Mouse (Mus musculus) kidney, postnatal 0 days (tissue): ENCODE data around the gene Rab8b. TPM values are rescaled to one million over a fixed set of nuclear protein-coding genes. Genes with fewer than 3 reads are reported as not detected.
A peak's percentile ranks its signal among the peaks of the same experiment; 100 is the strongest.

Source experiments
- ATAC-seq: fragments of 200-750 bp; cut with Nextera tagmentation; replicated peaks from 2 replicates; pipeline ENCODE4 v1.8.0; 2017; ENCODE audit warnings: low read depth, moderate number of reproducible peaks, moderate TSS enrichment, moderate library complexity; ENCODE audit not compliant: low FRiP score
- DNase-seq: peaks from one replicate; pipeline ENCODE4 v3.0.0-alpha.2; 2016; ENCODE audit warnings: low spot score
- H3K27ac ChIP-seq: fragments of 300-500 bp; sonication (generic); 2 replicates; pipeline ENCODE4 v1.5.1; 2014; ENCODE audit warnings: mild to moderate bottlenecking
- H3K27me3 ChIP-seq: fragments of 300-500 bp; sonication (generic); 2 replicates; pipeline ENCODE4 v1.6.1; 2014; ENCODE audit warnings: low read length, mixed read lengths; ENCODE audit not compliant: insufficient read depth
- H3K36me3 ChIP-seq: fragments of 300-500 bp; sonication (generic); 2 replicates; pipeline ENCODE4 v1.6.1; 2014; ENCODE audit warnings: low read length, mixed read lengths; ENCODE audit not compliant: insufficient read depth
- H3K4me1 ChIP-seq: fragments of 300-500 bp; sonication (generic); replicated peaks from 2 replicates; pipeline ENCODE4 v1.6.1; 2014; ENCODE audit warnings: antibody characterized with exemption, low read length, mixed read lengths; ENCODE audit not compliant: insufficient read depth
- H3K4me2 ChIP-seq: fragments of 300-500 bp; sonication (generic); 2 replicates; pipeline ENCODE4 v1.6.1; 2014; ENCODE audit warnings: mild to moderate bottlenecking, low read length, moderate library complexity, mixed read lengths
- H3K4me3 ChIP-seq: fragments of 300-500 bp; sonication (generic); replicated peaks from 2 replicates; pipeline ENCODE4 v1.5.1; 2014; ENCODE audit warnings: low read depth, low read length
- H3K9ac ChIP-seq: fragments of 300-500 bp; sonication (generic); 2 replicates; pipeline ENCODE4 v1.6.1; 2014; ENCODE audit warnings: low read depth, low read length
- H3K9me3 ChIP-seq: fragments of 300-500 bp; sonication (generic); replicated peaks from 2 replicates; pipeline ENCODE4 v1.6.1; 2016; ENCODE audit warnings: low read length, inconsistent platforms, mixed read lengths
- CTCF ChIP-seq: IDR thresholded peaks from 2 replicates; pipeline ENCODE4 v1.5.1; 2016; ENCODE audit warnings: antibody characterized with exemption, low read depth, mild to moderate bottlenecking, moderate library complexity
- WGBS: fragments of 180-500 bp; shearing (Covaris S2); extraction: QIAGEN DNeasy Blood & Tissue Kit; methylation state at CpG from one replicate; pipeline ENCODE4 v1.1.7; 2014; 5-methylcytosine and 5-hydroxymethylcytosine counted together
- polyA plus RNA-seq: library from polyadenylated mRNA; unstranded; fragments of >200 nt; fragmentation: Nextera tagmentation; extraction: Ambion mirVana; gene quantifications from 2 replicates; pipeline ENCODE4 v1.2.1, GENCODE M21; 2015

Gene Rab8b
- polyA plus RNA-seq, 1 experiment from 2014 or later = 9.3 TPM

- peak; percentile 98 for DNase-seq
- Histone ChIP-seq H3K27ac (peak within 1 kb of the TSS; percentile 94), H3K36me3 (peaks cover 9% of the 10 kb centered on the region), H3K4me3 (peak within 1 kb of the TSS; percentile 64), H3K9me3 (no peaks in the 10 kb centered on the region), H3K9ac (peak within 1 kb of the TSS; percentile 91), H3K27me3 (no peaks in the 10 kb centered on the region), H3K4me2 (peak within 1 kb of the TSS; percentile 89), H3K4me1 (no peaks in the 10 kb centered on the region)
- ATAC-seq = peak; percentile 97
- under 1% methylated on average over 76 of the region's 77 CpGs for WGBS
- TF ChIP-seq CTCF = 0 out of 2 replicates have a peak, but pooled peaks have one; percentile 3
Observed at GRCm38 (mm10) chr9:66945647-66946641, 26.5 kb upstream of the Rab8b start, which contains the start of gene Rps27l. Gene Rps27l (plus strand): TSS chr9:66946086.

- WGBS = 11% methylated on average over 4 of the region's 4 CpGs
- no peaks in the 10 kb centered on the region for H3K4me1 ChIP-seq
- DNase-seq = no peak
- ATAC-seq = no peak
- H3K4me2 ChIP-seq = peak overlapping the region; percentile 73
- no peaks in the 10 kb centered on the region for H3K9me3 ChIP-seq
- peak overlapping the region; percentile 64 for H3K4me3 ChIP-seq
- H3K36me3 ChIP-seq = peaks cover 9% of the 10 kb centered on the region
- peak overlapping the region; percentile 94 for H3K27ac ChIP-seq
- H3K27me3 ChIP-seq = no peaks in the 10 kb centered on the region
- H3K9ac ChIP-seq = peak overlapping the region; percentile 91
- no peak for TF ChIP-seq CTCF
Observed at GRCm38 (mm10) chr9:66945161-66945560, 25.7 kb upstream of the Rab8b start.

- H3K9me3 ChIP-seq = no peaks in the 10 kb centered on the region
- WGBS = 5% methylated on average over 4 of the region's 4 CpGs
- no peaks in the 10 kb centered on the region for H3K36me3 ChIP-seq
- no peak overlapping the region for H3K9ac ChIP-seq
- peak; percentile 92 for TF ChIP-seq CTCF
- DNase-seq = peak; percentile 91
- H3K27ac ChIP-seq = no peak overlapping the region
- no peak overlapping the region for H3K4me3 ChIP-seq
- H3K4me2 ChIP-seq = no peak overlapping the region
- H3K27me3 ChIP-seq = no peaks in the 10 kb centered on the region
- H3K4me1 ChIP-seq = no peaks in the 10 kb centered on the region
- 0 out of 2 replicates have a peak, but pooled peaks have one; percentile 31 for ATAC-seq
Observed at GRCm38 (mm10) chr9:66938836-66939235, 19.3 kb upstream of the Rab8b start.

GRCm38 (mm10) chr9:66937507-66937906, 18.0 kb upstream of the Rab8b start:
- no peak overlapping the region for H3K4me2 ChIP-seq
- H3K9me3 ChIP-seq = no peaks in the 10 kb centered on the region
- no peaks in the 10 kb centered on the region for H3K36me3 ChIP-seq
- H3K4me3 ChIP-seq = no peak overlapping the region
- TF ChIP-seq CTCF = no peak
- no peaks in the 10 kb centered on the region for H3K4me1 ChIP-seq
- WGBS = 48% methylated on average over 8 of the region's 8 CpGs
- no peak overlapping the region for H3K27ac ChIP-seq
- H3K9ac ChIP-seq = no peak overlapping the region
- H3K27me3 ChIP-seq = no peaks in the 10 kb centered on the region
- ATAC-seq (no peak), DNase-seq (no peak)

- H3K9me3 ChIP-seq = no peaks in the 10 kb centered on the region
- ATAC-seq = no peak
- H3K27me3 ChIP-seq = no peaks in the 10 kb centered on the region
- no peak for DNase-seq
- no peak overlapping the region for H3K9ac ChIP-seq
- H3K4me2 ChIP-seq = no peak overlapping the region
- no peak overlapping the region for H3K27ac ChIP-seq
- no peaks in the 10 kb centered on the region for H3K36me3 ChIP-seq
- TF ChIP-seq CTCF = no peak
- 63% methylated on average over 19 of the region's 19 CpGs for WGBS
- no peaks in the 10 kb centered on the region for H3K4me1 ChIP-seq
- no peak overlapping the region for H3K4me3 ChIP-seq
Observed at GRCm38 (mm10) chr9:66933869-66934808, 14.7 kb upstream of the Rab8b start.

- H3K9me3 ChIP-seq = no peaks in the 10 kb centered on the region
- no peaks in the 10 kb centered on the region for H3K4me1 ChIP-seq
- ATAC-seq = no peak
- H3K9ac ChIP-seq = no peak overlapping the region
- no peaks in the 10 kb centered on the region for H3K36me3 ChIP-seq
- no peak overlapping the region for H3K27ac ChIP-seq
- no peak for DNase-seq
- no peak overlapping the region for H3K4me3 ChIP-seq
- H3K4me2 ChIP-seq = no peak overlapping the region
- TF ChIP-seq CTCF = no peak
- no peaks in the 10 kb centered on the region for H3K27me3 ChIP-seq
- WGBS = 62% methylated on average over 7 of the region's 7 CpGs
Observed at GRCm38 (mm10) chr9:66930351-66930750, 10.9 kb upstream of the Rab8b start.
